Mouse (Mus musculus) testis, adult 2 months (tissue): ENCODE results near the gene Stk17b.

Source experiments
- CTCF ChIP-seq: fragments of 200-500 bp; IDR thresholded peaks from 2 replicates; pipeline ENCODE4 v1.5.1; 2012; ENCODE audit warnings: low read depth, mild to moderate bottlenecking, inconsistent platforms, low read length, moderate library complexity; ENCODE audit not compliant: control insufficient read depth, insufficient read depth, insufficient replicate concordance
- POLR2A ChIP-seq: fragments of 200-500 bp; IDR thresholded peaks from 2 replicates; pipeline ENCODE4 v1.6.1; 2012; ENCODE audit warnings: low read depth, mild to moderate bottlenecking, inconsistent platforms, low read length, moderate library complexity; ENCODE audit not compliant: control insufficient read depth

GRCm38 (mm10) chr1:53821983-53822382 is 37.0 kb upstream of the Stk17b start:
- no peak for TF ChIP-seq CTCF
- no peak for TF ChIP-seq POLR2A
